Mouse (Mus musculus): ENCODE results near the gene Gcc2. TPM values are rescaled to one million over a fixed set of nuclear protein-coding genes. Genes with fewer than 3 reads are reported as not detected.

Gene Gcc2
- total and polyA plus RNA-seq, 3 experiments: 15.4 to 19.6 (median 19.5) TPM

DNA sequence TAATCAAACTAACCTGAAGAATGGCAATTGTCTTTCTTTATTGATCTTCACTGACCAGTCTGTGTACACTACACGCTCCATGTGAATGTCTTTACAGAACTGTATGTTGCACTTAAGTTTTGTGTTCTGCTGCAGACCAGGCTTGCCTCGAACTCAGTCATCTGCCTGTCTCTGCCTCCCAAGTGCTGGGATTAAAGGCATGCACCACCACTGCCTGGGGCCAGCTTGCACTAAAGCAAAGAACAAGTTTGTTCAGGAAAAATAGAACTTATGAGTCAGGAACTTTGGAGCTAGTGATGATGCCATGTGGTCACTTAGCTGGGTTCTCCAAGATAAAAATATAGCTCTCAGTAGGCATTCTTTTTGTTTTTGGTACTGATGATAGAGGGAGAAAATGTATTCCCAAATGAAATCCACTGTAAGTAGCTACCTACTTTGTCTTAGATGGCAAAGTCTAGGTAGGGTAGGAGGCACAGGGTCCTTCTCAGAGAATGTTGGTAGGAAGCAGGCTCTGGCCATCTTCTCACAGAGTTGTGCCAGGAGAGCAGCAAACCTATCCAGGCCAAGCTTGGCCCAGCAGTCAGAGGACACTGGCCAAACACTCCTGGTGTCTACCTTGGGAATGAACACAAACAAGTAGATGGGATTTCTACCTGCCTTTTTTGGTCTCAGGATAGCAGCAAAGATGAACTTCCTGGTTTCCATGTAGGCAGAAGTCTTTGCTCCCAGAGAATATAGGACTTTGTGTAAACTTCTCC, 45.4 kb upstream of the Gcc2 start:
- peaks cover 9% of the 10 kb centered on the region for H3K9me3 ChIP-seq (replicated peaks; ENCODE audit: low read length)
- H3K79me2 ChIP-seq (replicated peaks; ENCODE audit: control insufficient read depth, extremely low read depth, insufficient read depth, poor library complexity, severe bottlenecking): no peaks in the 10 kb centered on the region
- no peak overlapping the region for H3K27ac ChIP-seq (ENCODE audit: insufficient read depth, low read depth)
- peaks cover 78% of the 10 kb centered on the region for H3K27me3 ChIP-seq (replicated peaks)
- in situ Hi-C loops (cut with MboI; ENCODE audit: low pct_ligation_motif_present, low pct_unique_long_range_greater_than_20kb, low sequenced_read_pairs) (no loop called here), dilution Hi-C loops (cut with MboI; ENCODE audit: extremely low pct_ligation_motif_present, extremely low pct_unique_long_range_greater_than_20kb, low sequenced_read_pairs) (no loop called here)
- no peak overlapping the region for H3K4me2 ChIP-seq (ENCODE audit: insufficient read depth, low read depth, poor library complexity, severe bottlenecking)
- TF ChIP-seq MXI1 (IDR thresholded peaks at IDR 0.05; ENCODE audit: low read depth, low read length): no peak
- no peak for TF ChIP-seq POLR2A (IDR thresholded peaks at IDR 0.05; ENCODE audit: low read depth, low read length)
- TF ChIP-seq TBP (conservative IDR thresholded peaks at IDR 0.05; ENCODE audit: low read depth, low read length): no peak
- TF ChIP-seq ZNF384 (IDR thresholded peaks at IDR 0.05; ENCODE audit: low read depth, low read length): no peak
- no peak for TF ChIP-seq ZKSCAN1 (IDR thresholded peaks at IDR 0.05; ENCODE audit: borderline replicate concordance, low read depth, low read length)
- no peak for TF ChIP-seq JUN (IDR thresholded peaks at IDR 0.05; ENCODE audit: insufficient read depth, low read depth, low read length)
- TF ChIP-seq USF1 (IDR thresholded peaks at IDR 0.05; ENCODE audit: low read depth, low read length): no peak
- no peak for TF ChIP-seq POLR2AphosphoS2 (IDR thresholded peaks at IDR 0.05; ENCODE audit: low read depth, low read length)
- no peak for TF ChIP-seq PAX5 (IDR thresholded peaks at IDR 0.05; ENCODE audit: low read length)
- TF ChIP-seq UBTF (IDR thresholded peaks at IDR 0.05; ENCODE audit: low read depth, low read length): no peak
- no peak for TF ChIP-seq NELFE (IDR thresholded peaks at IDR 0.05; ENCODE audit: low read depth, low read length)
- TF ChIP-seq SIN3A (IDR thresholded peaks at IDR 0.05; ENCODE audit: low read length): no peak
- TF ChIP-seq IRF4 (IDR thresholded peaks at IDR 0.05; ENCODE audit: low read depth, low read length): no peak
- no peak for TF ChIP-seq CHD1 (IDR thresholded peaks at IDR 0.05; ENCODE audit: low read depth, low read length)
- no peak for TF ChIP-seq HCFC1 (IDR thresholded peaks at IDR 0.05; ENCODE audit: low read depth, low read length)
- no peak overlapping the region for H3K9ac ChIP-seq (ENCODE audit: insufficient read depth, low read depth)
- H3K4me3 ChIP-seq (replicated peaks in 1 of 3; ENCODE audit: low read depth in 2 of 3, low read length in 2 of 3, poor library complexity in 1 of 3): no peak overlapping the region
- no peaks in the 10 kb centered on the region for H3K36me3 ChIP-seq (replicated peaks in 1 of 2; ENCODE audit: control insufficient read depth in 1 of 2, insufficient read depth in 1 of 2, low read length in 1 of 2)
- no peaks in the 10 kb centered on the region for H3K4me1 ChIP-seq (ENCODE audit: control insufficient read depth in 1 of 2, insufficient read depth in 2 of 2)
- no peak for DNase-seq (ENCODE audit: extremely low read depth)

DNA sequence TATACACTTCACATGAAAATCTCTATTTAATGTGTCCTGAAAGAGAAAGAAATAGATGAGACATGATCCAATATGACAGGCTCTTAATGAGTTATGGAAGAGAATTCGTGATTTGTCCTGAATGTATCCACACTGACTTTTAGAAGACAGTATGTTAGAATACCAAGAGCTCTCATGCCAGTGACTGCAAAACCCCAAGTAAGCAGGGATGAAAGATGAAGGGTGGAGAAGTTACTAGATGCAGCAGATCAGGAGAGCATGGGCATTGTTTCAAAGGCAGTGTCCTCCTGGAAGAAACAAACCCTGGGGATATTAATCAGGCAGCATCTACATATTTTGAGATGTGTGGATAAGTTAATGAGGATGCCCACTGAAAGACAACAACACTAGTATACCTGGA, 44.8 kb upstream of the Gcc2 start:
- no peak for TF ChIP-seq SIN3A (IDR thresholded peaks at IDR 0.05; ENCODE audit: low read length)
- no peak for TF ChIP-seq IRF4 (IDR thresholded peaks at IDR 0.05; ENCODE audit: low read depth, low read length)
- TF ChIP-seq SMC3 (IDR thresholded peaks at IDR 0.05; ENCODE audit: low read depth, low read length): no peak
- TF ChIP-seq MAX (IDR thresholded peaks at IDR 0.05; ENCODE audit: low read length): no peak
- TF ChIP-seq EP300 (IDR thresholded peaks at IDR 0.05; ENCODE audit: low read length): no peak
- TF ChIP-seq NRF1 (IDR thresholded peaks at IDR 0.05; ENCODE audit: low read depth, low read length): no peak
- TF ChIP-seq JUND (conservative IDR thresholded peaks at IDR 0.05; ENCODE audit: low read depth, low read length): no peak
- TF ChIP-seq ZMIZ1 (IDR thresholded peaks at IDR 0.05; ENCODE audit: low read depth, low read length): no peak
- no peak for TF ChIP-seq ETS1 (conservative IDR thresholded peaks at IDR 0.05; ENCODE audit: low read depth, low read length)
- TF ChIP-seq CTCF (conservative IDR thresholded peaks at IDR 0.05 in 1 of 2, IDR thresholded peaks at IDR 0.05 in 1 of 2; ENCODE audit: low read depth in 2 of 2, low read length in 2 of 2): no peak
- no peak for TF ChIP-seq HCFC1 (IDR thresholded peaks at IDR 0.05; ENCODE audit: low read depth, low read length)
- TF ChIP-seq TBP (conservative IDR thresholded peaks at IDR 0.05; ENCODE audit: low read depth, low read length): no peak
- TF ChIP-seq PAX5 (IDR thresholded peaks at IDR 0.05; ENCODE audit: low read length): no peak
- no peak for TF ChIP-seq E2F4 (IDR thresholded peaks at IDR 0.05; ENCODE audit: insufficient replicate concordance, low read depth, low read length)
- no peak overlapping the region for H3K27ac ChIP-seq (ENCODE audit: insufficient read depth, low read depth)
- dilution Hi-C loops (cut with MboI; ENCODE audit: extremely low pct_ligation_motif_present, extremely low pct_unique_long_range_greater_than_20kb, low sequenced_read_pairs) (no loop called here), in situ Hi-C loops (cut with MboI; ENCODE audit: low pct_ligation_motif_present, low pct_unique_long_range_greater_than_20kb, low sequenced_read_pairs) (no loop called here)
- peaks cover 9% of the 10 kb centered on the region for H3K9me3 ChIP-seq (replicated peaks; ENCODE audit: low read length)
- H3K4me1 ChIP-seq (ENCODE audit: control insufficient read depth in 1 of 2, insufficient read depth in 2 of 2): no peaks in the 10 kb centered on the region
- H3K27me3 ChIP-seq (replicated peaks): peaks cover 84% of the 10 kb centered on the region
- no peak overlapping the region for H3K9ac ChIP-seq (ENCODE audit: insufficient read depth, low read depth)
- no peak overlapping the region for H3K4me2 ChIP-seq (ENCODE audit: insufficient read depth, low read depth, poor library complexity, severe bottlenecking)
- no peak overlapping the region for H3K4me3 ChIP-seq (replicated peaks in 1 of 3; ENCODE audit: low read depth in 2 of 3, low read length in 2 of 3, poor library complexity in 1 of 3)
- H3K36me3 ChIP-seq (replicated peaks in 1 of 2; ENCODE audit: control insufficient read depth in 1 of 2, insufficient read depth in 1 of 2, low read length in 1 of 2): no peaks in the 10 kb centered on the region
- DNase-seq (ENCODE audit: extremely low read depth): no peak
- no peaks in the 10 kb centered on the region for H3K79me2 ChIP-seq (replicated peaks; ENCODE audit: control insufficient read depth, extremely low read depth, insufficient read depth, poor library complexity, severe bottlenecking)
